Mouse (Mus musculus) monocyte, adult 5-6 weeks (primary cell): Measurements from ENCODE around the gene Snapin. TPM values are rescaled to one million over a fixed set of nuclear protein-coding genes. Genes with fewer than 3 reads are reported as not detected.

Experiments
- ATAC-seq: fragments of 153-309, 156-312 bp; replicated peaks from 2 replicates; pipeline ENCODE4 v1.8.0; 2017; ENCODE audit warnings: mild to moderate bottlenecking; ENCODE audit not compliant: low TSS enrichment, insufficient number of reproducible peaks, severe bottlenecking, poor library complexity, low FRiP score
- total RNA-seq: library from RNA; stranded (forward); fragments of 200-1000, 200-491, 200-594 nt; gene quantifications from 3 replicates; pipeline ENCODE4 v1.2.3, GENCODE M21; 2017

The Snapin gene
- total RNA-seq, 1 experiment from 2014 or later = 62.0 TPM

- ATAC-seq = no peak
Observed at GRCm38 (mm10) chr3:90464552-90465080, 26.2 kb downstream of the Snapin start.

DNA sequence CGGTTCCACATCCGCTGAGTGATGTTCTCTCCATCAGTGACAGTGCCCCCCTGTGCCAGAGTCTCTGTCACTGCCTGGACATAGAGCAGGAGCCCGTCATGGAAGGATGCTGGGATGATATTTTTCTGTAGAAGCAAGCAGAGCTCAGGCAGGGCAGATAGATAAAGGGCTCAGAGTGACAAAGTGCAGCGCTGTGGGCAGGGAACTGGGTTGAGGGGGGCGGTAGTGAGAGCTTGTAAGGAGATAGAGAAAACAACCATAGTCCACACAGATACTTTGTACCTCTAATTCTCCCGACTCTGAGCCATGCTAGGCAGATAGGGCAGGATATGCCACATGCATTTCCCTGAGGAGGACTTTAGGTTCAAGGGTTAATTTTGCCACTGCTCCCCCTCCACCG lies 28.3 kb downstream of the Snapin start:
- no peak for ATAC-seq

DNA sequence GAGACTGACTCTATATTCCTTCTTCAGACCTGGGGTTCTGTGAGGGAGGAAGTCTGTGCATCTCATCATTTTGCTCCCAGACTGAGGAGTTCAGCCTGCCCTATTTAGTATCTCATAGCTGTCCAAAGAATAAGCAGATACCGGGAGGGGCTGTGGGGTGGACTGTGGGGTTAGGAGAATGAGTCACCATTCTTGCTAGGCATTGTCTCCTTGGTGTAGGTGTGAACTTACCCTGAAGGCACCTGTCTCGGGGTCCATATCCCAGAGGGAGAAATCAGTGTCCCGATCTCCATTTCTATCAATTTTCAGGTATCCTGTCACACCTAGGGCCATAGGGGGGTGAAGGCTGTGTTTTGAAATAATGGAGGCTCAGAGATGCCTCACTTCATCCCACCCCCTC lies 28.9 kb downstream of the Snapin start:
- no peak for ATAC-seq

GRCm38 (mm10) chr3:90460315-90460714 lies 30.5 kb downstream of the Snapin start:
- no peak for ATAC-seq

- no peak for ATAC-seq
Observed at GRCm38 (mm10) chr3:90459727-90460126, 31.1 kb downstream of the Snapin start.

DNA sequence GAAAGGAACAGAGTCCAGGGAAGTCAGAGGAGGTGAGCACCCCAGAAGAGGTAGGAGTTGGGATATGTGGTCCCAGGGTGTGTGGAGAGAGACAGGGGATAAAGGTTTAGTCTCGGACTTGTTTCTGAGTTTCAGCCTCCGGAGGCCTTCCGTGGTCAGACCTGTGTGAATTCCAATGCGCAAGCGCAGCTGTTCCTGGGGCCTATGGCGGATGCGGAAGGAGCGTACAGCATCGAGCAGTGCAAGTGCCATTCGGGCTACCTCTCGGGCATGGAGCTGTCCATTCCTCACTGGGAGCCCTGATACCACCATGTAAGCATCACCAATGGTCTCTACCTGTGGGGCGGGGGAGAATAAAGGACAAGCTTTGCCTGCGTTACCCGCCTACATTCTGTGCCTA lies 35.9 kb downstream of the Snapin start:
- ATAC-seq = no peak

DNA sequence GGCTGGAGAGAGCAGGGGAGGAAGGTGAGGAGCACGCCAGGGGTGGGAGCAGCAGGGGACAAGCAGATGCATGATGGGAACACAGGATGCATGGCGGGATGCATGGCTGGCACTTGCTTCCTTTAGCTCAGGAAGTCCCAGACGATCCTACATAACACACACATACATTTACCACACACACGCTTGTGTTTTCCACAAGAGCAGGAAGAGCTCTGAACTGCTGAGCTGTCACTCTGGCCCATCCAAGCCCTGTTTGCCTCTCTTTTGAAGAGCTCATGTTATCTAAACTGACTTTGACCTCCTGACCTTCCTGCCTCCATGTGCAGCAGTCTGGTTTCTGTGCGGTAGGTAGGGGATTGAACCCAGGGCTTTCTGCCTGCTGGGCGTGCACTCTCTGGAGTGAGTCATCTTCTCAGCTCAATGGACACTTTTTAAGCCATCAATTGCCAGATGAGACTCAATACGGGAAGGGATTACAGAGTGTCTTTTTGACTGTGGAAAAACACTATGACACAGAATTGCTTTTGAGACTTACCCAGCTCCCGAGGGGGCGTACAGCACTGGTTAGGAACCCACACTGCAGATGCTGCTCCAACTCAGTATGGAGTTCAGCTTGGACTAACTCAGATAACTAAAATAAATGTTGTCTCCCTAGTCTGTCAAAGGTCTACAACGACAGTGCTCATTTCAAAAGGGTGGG lies 39.3 kb downstream of the Snapin start:
- no peak for ATAC-seq

- no peak for ATAC-seq
Observed at GRCm38 (mm10) chr3:90450874-90451273, 40.0 kb downstream of the Snapin start.

GRCm38 (mm10) chr3:90448626-90449025 lies 42.2 kb downstream of the Snapin start:
- ATAC-seq = no peak

GRCm38 (mm10) chr3:90447123-90447494 lies 43.7 kb downstream of the Snapin start:
- no peak for ATAC-seq

- no peak for ATAC-seq
Observed at GRCm38 (mm10) chr3:90446389-90447122, 44.3 kb downstream of the Snapin start.

DNA sequence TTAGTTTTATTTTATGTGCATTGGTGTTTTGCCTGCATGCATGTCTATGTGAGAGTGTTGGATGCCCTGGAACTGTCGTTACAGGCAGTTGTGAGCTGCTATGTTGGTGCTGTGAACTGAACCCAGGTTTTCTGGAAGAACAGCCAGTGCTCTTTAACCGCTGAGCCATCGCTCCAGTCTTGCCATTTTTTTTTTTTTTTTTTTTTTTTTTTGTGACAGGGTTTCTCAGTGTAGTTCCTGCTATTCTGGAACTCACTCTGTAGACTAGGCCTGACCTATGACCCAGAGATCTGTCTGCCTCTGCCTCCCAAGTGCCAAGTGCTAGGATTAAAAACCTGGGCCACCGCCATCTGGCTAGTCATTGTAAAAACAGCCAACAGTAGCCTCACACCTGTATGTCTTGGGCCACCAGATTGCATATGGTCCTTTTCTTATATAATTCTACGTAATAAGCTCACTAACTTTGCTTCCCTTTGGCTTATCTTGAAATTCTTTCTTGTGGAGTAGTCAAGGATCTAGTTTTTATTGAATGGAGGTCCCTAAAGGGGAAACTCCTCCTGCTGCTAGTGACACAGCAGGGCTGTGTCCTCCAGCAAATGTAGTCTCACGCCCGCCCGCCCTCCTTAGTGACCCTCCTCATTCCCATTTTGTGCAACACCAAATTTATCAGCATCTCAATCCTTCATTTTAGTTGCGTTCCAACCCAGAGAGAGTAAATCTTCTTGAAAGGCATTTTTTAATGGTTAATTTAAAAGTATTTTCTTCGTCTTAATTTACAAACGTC lies 45.2 kb downstream of the Snapin start:
- ATAC-seq = no peak

GRCm38 (mm10) chr3:90443977-90444376 lies 46.9 kb downstream of the Snapin start:
- ATAC-seq = no peak

DNA sequence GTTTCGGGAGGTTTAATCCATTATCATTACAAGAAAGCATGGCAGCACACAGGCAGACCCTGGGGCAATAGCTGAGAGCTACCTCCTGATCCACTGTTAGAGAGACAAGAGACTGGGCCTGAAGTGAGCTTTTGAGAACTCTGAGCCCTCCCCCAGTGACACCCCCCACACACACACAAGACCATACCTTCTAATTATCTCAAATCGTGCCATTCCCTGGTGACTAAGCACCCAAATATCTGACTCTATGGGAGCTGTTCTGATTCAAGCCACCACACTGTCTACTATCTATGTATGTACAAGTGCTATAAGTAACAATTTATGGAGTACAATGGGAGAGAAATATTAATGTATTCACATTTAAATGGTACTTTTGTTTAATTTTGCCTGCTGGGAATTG lies 50.1 kb downstream of the Snapin start:
- no peak for ATAC-seq

Other genes starting within 250 kb of the Snapin start
- gene Creb3l4, start 247.5 kb downstream of the Snapin start, total RNA-seq = 0.49 to 1.1 TPM in 2 of 3 replicates, not detected in the other
- 32.3 to 49.4 TPM (median 46.6 TPM) in 3 replicates for gene Slc39a1, start 242.9 kb downstream of the Snapin start, total RNA-seq
- 19.2 to 40.7 TPM (median 19.9 TPM) in 3 replicates for gene Crtc2, start 236.9 kb downstream of the Snapin start, total RNA-seq
- gene Dennd4b, start 225.8 kb downstream of the Snapin start, total RNA-seq = 15.4 to 39.1 TPM (median 16.3 TPM) in 3 replicates
- gene Gatad2b, start 197.9 kb downstream of the Snapin start, total RNA-seq = 26.9 to 46.5 TPM (median 34.1 TPM) in 3 replicates
- gene Slc27a3, start 101.1 kb downstream of the Snapin start, total RNA-seq = 2.1 TPM in 1 of 3 replicates, not detected in the others
- 11.7 to 26.5 TPM (median 12.9 TPM) in 3 replicates for gene Ints3, start 57.4 kb downstream of the Snapin start, total RNA-seq
- gene Npr1, start 25.2 kb downstream of the Snapin start, total RNA-seq = not detected in 3 replicates
- gene Ilf2, start 14.9 kb downstream of the Snapin start, total RNA-seq = 72.4 to 84.1 TPM (median 74.7 TPM) in 3 replicates
- 65.3 to 100 TPM (median 80.3 TPM) in 3 replicates for gene Chtop, start 18.5 kb upstream of the Snapin start, total RNA-seq
- gene S100a1, start 23.4 kb upstream of the Snapin start, total RNA-seq = 24.0 to 71.5 TPM (median 39.2 TPM) in 3 replicates
- 111 to 176 TPM (median 141 TPM) in 3 replicates for gene S100a13, start 23.4 kb upstream of the Snapin start, total RNA-seq
- gene S100a14, start 35.8 kb upstream of the Snapin start, total RNA-seq = 3.0 TPM in 1 of 3 replicates, not detected in the others
- not detected in 3 replicates for gene S100a16, start 46.2 kb upstream of the Snapin start, total RNA-seq
- gene S100a3, start 69.5 kb upstream of the Snapin start, total RNA-seq = not detected in 3 replicates
- not detected in 3 replicates for gene S100a2, start 99.2 kb upstream of the Snapin start, total RNA-seq
- gene Gm42674, start 110.9 kb upstream of the Snapin start, total RNA-seq = not detected in 3 replicates
- gene S100a4, start 112.7 kb upstream of the Snapin start, total RNA-seq = 562 to 1,115 TPM (median 1,082 TPM) in 3 replicates
- not detected in 3 replicates for gene S100a5, start 117.5 kb upstream of the Snapin start, total RNA-seq
- gene S100a6, start 121.8 kb upstream of the Snapin start, total RNA-seq = 318 to 564 TPM (median 521 TPM) in 3 replicates
- gene S100a7a, start 163.0 kb upstream of the Snapin start, total RNA-seq = 0.58 TPM in 1 of 3 replicates, not detected in the others
- 3.4 to 52.7 TPM (median 15.1 TPM) in 3 replicates for gene S100a8, start 177.9 kb upstream of the Snapin start, total RNA-seq
- 6.2 to 33.7 TPM (median 31.4 TPM) in 3 replicates for gene S100a9, start 204.7 kb upstream of the Snapin start, total RNA-seq
- gene Pglyrp4, start 235.9 kb upstream of the Snapin start, total RNA-seq = not detected in 3 replicates